ENCODE assay signal across 33 mouse cellular contexts in genomic region chr10:9807596-9807995, GRCm38 (mm10).
"Had no signal": no experiment of that assay in that cellular context is flagged by ENCODE, and none has a peak within 500 bp of the region (broad histone marks: within the 10 kb centered on the region; RNA-seq: fewer than 3 reads in every experiment).

No protein-coding gene starts in this region.

- H3K4me2 ChIP-seq: limb, embryonic 12.5 days; limb, embryonic 13.5 days; limb, embryonic 15.5 days; liver, embryonic 11.5 days; liver, embryonic 12.5 days; liver, embryonic 13.5 days; liver, embryonic 15.5 days; lung, embryonic 14.5 days; lung, embryonic 15.5 days; midbrain, embryonic 11.5 days; midbrain, embryonic 12.5 days; midbrain, embryonic 13.5 days; midbrain, embryonic 15.5 days; neural tube, embryonic 12.5 days; neural tube, embryonic 13.5 days had no signal

- ATAC-seq: liver, embryonic 12.5 days; liver, postnatal 0 days; lung, postnatal 0 days; midbrain, embryonic 13.5 days; midbrain, embryonic 15.5 days; midbrain, embryonic 16.5 days had no signal

- H3K9me3 ChIP-seq: limb, embryonic 10.5 days; limb, embryonic 12.5 days; limb, embryonic 13.5 days; limb, embryonic 15.5 days; liver, embryonic 12.5 days; liver, embryonic 13.5 days; liver, embryonic 15.5 days; lung, embryonic 15.5 days; megakaryocyte, embryonic 14.5 days; midbrain, embryonic 10.5 days; midbrain, embryonic 12.5 days; midbrain, embryonic 13.5 days; midbrain, embryonic 15.5 days; neural tube, embryonic 12.5 days; neural tube, embryonic 13.5 days had no signal

- H3K36me3 ChIP-seq: limb, embryonic 10.5 days; lung, embryonic 15.5 days; midbrain, embryonic 12.5 days; midbrain, embryonic 15.5 days had no signal

- H3K4me3 ChIP-seq: limb, embryonic 10.5 days; limb, embryonic 12.5 days; limb, embryonic 13.5 days; limb, embryonic 15.5 days; liver, embryonic 12.5 days; liver, embryonic 13.5 days; liver, embryonic 15.5 days; lung, embryonic 15.5 days; megakaryocyte, embryonic 14.5 days; midbrain, embryonic 10.5 days; midbrain, embryonic 12.5 days; midbrain, embryonic 13.5 days; midbrain, embryonic 15.5 days; myocyte; neural tube, embryonic 12.5 days; neural tube, embryonic 13.5 days had no signal

- H3K27ac ChIP-seq: limb, embryonic 10.5 days; limb, embryonic 12.5 days; limb, embryonic 13.5 days; limb, embryonic 15.5 days; liver, embryonic 12.5 days; liver, embryonic 13.5 days; liver, embryonic 14.5 days; liver, embryonic 15.5 days; lung, embryonic 15.5 days; macrophage; midbrain, embryonic 10.5 days; midbrain, embryonic 12.5 days; midbrain, embryonic 13.5 days; midbrain, embryonic 15.5 days; neural tube, embryonic 12.5 days; neural tube, embryonic 13.5 days had no signal

- H3K27me3 ChIP-seq: limb, embryonic 12.5 days; limb, embryonic 13.5 days; limb, embryonic 15.5 days; liver, embryonic 12.5 days; liver, embryonic 13.5 days; liver, embryonic 15.5 days; lung, embryonic 15.5 days; megakaryocyte, embryonic 14.5 days; midbrain, embryonic 12.5 days; midbrain, embryonic 13.5 days; midbrain, embryonic 15.5 days; neural tube, embryonic 12.5 days; neural tube, embryonic 13.5 days had no signal

- H3K9ac ChIP-seq: limb, embryonic 12.5 days; limb, embryonic 13.5 days; limb, embryonic 15.5 days; liver, embryonic 12.5 days; liver, embryonic 13.5 days; liver, embryonic 14.5 days; liver, embryonic 15.5 days; liver, postnatal 0 days; lung, embryonic 14.5 days; lung, embryonic 15.5 days; midbrain, embryonic 12.5 days; midbrain, embryonic 13.5 days; midbrain, embryonic 15.5 days; neural tube, embryonic 12.5 days; neural tube, embryonic 13.5 days had no signal

- DNase-seq: left cerebral cortex, postnatal 4 days; liver; liver, embryonic 13.5 days; liver, postnatal 0 days; lung, adult 18-20 months; lung, adult 2 months; lung, embryonic 14.5 days; lung, postnatal 10 days; lung, postnatal 14 days; lung, postnatal 36 days; lung, postnatal 4 days; midbrain, embryonic 14.5 days had no signal

- H3K4me1 ChIP-seq: limb, embryonic 10.5 days; limb, embryonic 12.5 days; limb, embryonic 13.5 days; limb, embryonic 15.5 days; liver, embryonic 12.5 days; liver, embryonic 13.5 days; liver, embryonic 15.5 days; lung, embryonic 15.5 days; midbrain, embryonic 13.5 days; midbrain, embryonic 15.5 days; neural tube, embryonic 12.5 days; neural tube, embryonic 13.5 days had no signal
